Mouse (Mus musculus): ENCODE data around the gene Luc7l3.
A peak's percentile ranks its signal among the peaks of the same experiment; 100 is the strongest.

Luc7l3 gene

DNA sequence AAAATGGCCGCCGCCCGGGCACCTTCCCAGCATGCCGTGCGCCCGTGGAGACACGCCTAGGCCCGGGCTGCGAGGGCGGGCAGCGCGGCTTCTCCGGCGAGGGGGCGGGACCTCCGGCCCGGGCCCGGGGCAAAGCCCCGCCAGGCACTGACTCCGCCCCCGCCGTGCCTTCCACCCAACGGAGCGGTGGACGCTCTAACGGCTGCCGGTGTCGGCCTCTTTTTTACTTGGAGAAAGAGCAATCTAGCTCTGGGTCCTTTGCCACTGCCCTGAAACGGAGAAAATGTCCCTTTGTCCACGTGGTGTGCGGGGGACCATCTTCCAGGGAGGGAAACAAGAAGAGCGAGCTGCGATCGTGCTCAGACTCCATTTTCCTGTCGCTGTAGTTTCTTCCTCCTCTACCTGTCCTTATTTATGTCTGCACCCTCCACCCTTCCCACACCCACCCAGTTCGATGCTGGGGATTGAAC, at the start of gene Luc7l3:
Gene Luc7l3, minus strand, starts transcription at position 58 of the 470 bp plus-strand sequence.
- DNase-seq: peak; percentile 97 to 99

DNA sequence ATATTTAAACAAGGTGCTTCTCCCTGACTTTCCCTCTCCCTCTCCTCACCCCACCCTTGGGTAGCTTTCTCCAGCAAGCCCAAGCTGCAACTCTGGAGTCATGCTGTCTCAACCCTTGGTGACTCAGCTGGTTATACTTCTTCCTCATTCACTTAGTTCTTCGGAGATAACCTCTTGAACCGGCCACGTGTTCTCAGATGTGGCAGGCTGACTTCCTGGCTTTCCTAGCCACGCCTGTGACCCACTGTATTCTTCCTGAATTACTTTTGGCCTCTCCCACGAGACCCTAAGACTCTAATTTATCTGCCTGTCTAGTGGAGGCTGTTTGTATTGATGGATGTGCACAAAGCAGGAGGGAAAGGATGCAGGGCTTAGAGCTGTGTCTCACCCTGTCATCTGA, 49.0 kb upstream of the Luc7l3 start:
- no peak for DNase-seq

GRCm38 (mm10) chr11:94369981-94370380, 48.2 kb upstream of the Luc7l3 start:
- no peak for DNase-seq

GRCm38 (mm10) chr11:94365340-94365739, 43.6 kb upstream of the Luc7l3 start:
- DNase-seq: no peak

GRCm38 (mm10) chr11:94363690-94364089, 41.9 kb upstream of the Luc7l3 start:
- peak in 1 of 2 experiments; percentile 57 for DNase-seq

GRCm38 (mm10) chr11:94362101-94362500, 40.3 kb upstream of the Luc7l3 start:
- DNase-seq: no peak

DNA sequence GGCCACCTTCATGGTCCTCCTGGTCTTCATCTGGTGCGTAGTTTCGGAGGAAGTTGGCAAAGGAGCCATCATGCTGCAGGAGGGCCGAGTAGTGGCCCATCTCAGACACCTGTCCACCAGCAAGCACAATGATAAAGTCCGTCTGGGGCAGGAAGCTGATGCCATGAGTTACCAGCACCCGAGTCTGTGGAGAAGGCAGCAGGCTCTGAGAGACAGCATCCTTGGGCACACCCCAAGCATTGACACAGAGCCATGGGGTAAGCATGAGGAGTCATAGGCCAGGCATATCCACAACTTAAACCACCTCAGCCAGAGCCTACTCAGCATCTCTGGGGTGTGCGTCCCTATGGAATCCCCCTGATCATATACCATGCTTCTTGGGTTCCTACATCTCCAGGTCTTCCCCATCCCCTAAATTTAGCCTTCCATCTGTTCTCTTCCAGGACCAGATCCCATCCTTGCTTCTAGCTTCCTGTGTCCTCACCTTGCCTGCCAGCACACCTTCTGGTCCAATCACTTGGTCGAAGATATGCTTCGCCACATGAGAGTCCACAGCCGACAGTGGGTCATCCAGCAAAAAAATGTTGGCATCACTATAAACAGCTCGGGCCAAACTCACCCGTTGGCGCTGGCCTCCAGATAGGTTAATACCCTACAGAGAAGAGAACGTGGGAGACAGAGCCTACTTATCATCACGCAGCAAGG, 39.5 kb upstream of the Luc7l3 start:
- peak; percentile 80 to 81 for DNase-seq

DNA sequence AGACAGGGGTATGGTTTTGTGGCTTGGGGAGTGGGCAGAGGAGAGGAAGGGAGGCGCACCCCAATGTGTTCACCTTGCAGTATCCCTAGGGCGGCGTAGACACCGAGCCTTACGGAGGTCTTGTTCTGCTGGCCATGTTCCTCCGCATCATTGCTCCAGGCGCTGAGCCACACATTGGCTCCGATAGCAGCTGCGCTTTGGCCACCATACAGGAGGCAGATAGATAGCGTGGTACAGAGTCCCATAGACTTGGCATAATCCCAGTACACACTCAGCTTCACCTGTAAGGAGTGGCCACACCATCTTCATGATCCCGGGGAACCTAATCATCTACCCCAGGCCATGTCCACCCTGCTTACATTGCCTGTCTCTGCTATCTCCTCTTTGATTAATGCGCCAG, 37.4 kb upstream of the Luc7l3 start:
- DNase-seq: peak; percentile 42 to 53

GRCm38 (mm10) chr11:94355521-94356217, 33.9 kb upstream of the Luc7l3 start:
- no peak for DNase-seq

- DNase-seq: no peak
These were observed 29.3 kb upstream of the Luc7l3 start for GRCm38 (mm10) chr11:94351094-94351493.

GRCm38 (mm10) chr11:94350337-94350736, 28.5 kb upstream of the Luc7l3 start:
- DNase-seq: no peak

DNA sequence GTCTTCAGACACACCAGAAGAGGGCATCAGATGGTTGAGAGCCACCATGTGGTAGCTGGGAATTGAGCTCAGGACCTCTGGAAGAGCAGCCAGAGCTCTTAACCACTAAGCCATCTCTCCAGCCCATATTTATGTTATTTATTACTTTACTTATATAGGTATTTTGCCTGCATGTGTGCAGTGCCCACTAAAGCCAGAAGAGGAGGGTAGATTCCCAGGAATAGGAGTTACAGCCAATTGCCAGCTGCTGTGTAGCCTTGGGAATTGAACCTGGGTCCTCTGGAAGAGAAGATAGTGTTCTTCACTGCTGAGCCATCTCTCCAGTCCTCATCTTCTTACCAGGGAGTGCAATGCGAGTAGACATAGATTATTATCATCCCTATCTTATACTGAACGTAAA, 28.1 kb upstream of the Luc7l3 start:
- DNase-seq: no peak

GRCm38 (mm10) chr11:94347063-94347575, 25.3 kb upstream of the Luc7l3 start:
- no peak for DNase-seq

GRCm38 (mm10) chr11:94346611-94347010, 24.8 kb upstream of the Luc7l3 start:
- DNase-seq: no peak

DNA sequence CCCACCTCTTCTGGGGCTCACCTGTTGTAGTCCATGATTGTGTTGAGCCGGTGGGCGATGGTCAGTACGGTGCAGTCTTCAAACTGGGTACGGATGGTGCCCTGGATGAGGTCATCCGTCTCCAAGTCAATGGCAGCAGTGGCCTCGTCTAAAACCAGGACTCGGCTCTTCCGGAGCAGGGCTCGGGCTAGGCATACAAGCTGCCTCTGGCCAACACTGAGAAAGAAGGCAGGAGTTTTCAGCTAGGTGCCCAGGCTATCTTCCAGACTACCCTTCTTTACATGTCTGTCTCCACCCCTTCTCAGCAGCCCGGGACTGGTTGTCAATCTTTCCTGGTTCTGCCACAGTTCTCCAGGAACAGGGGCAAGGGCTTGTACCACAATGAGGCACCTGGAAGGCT, 24.1 kb upstream of the Luc7l3 start:
- no peak for DNase-seq

GRCm38 (mm10) chr11:94344470-94344869, 22.7 kb upstream of the Luc7l3 start:
- DNase-seq: no peak

GRCm38 (mm10) chr11:94343955-94344358, 22.2 kb upstream of the Luc7l3 start:
- DNase-seq: peak; percentile 49 to 63

GRCm38 (mm10) chr11:94342114-94342905, 20.5 kb upstream of the Luc7l3 start:
- peak; percentile 29 to 30 for DNase-seq

GRCm38 (mm10) chr11:94340948-94341933, 19.5 kb upstream of the Luc7l3 start:
- DNase-seq: no peak

DNA sequence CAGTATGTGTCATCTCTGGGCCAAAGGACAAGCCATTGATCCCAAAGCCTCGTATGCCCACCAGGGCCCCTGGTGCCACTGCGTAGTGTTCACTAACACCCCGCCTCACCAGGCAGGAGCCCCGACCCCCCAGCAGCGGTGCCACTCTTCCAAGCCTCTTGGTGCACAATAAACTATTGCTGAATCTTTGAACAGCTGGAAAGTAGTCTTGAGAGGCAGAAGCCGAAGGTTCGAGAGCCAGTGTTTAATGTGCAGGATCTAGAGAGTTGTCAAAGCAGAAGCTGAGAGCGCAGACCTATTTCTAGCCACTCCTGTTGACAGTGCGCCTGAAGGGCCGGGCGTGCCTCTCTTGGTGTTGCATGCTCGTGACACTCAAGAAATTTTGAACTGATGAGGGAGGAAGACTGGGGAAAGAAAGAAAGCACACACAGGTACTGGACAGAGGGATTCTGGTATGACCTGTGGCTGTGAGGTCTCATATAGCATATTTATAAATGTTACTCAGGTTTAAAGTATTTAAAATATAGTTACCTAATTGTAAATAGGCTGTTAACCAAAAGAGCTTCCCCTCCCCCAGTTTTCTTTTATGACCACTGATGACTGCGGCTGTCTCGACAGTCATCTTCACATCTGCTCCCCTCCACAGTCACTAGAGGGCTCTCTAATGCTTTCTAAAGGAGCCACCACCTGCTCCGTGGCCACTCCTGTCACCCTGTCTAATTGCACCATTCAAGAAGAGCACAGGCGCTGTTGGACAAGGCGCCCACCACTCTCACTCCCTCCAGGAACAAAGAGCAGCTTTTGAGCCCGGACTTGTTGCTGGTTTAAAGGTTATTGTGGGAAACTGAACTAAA, 18.2 kb upstream of the Luc7l3 start:
- DNase-seq: peak; percentile 64 to 77

DNA sequence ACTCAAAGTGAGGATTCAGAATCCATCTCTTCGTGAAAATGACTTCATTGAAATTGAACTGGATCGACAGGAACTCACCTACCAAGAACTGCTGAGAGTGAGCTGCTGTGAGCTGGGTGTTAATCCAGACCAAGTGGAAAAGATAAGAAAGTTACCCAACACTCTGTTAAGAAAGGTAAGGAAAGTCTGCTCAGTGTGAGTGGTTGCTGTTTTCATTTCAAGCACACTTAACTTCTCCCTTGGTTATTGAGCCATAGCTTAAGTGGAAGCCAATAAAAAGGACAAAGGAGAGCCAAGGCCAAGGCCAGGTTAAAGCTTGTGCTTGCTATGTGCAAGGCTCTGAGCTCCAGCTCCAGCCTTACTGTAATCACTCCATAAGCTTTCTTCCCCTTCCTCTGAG, 16.6 kb upstream of the Luc7l3 start:
- no peak for DNase-seq

Measured in cerebellum, postnatal 25 days (tissue).